Mouse (Mus musculus) retina, embryonic 14.5 days (tissue): ENCODE measurements around the gene Cacng5.

ENCODE experiments used
- DNase-seq: peaks from one replicate; pipeline ENCODE4 v3.0.0-alpha.2; 2015; ENCODE audit warnings: low spot score

The Cacng5 gene

GRCm38 (mm10) chr11:107887342-107887741, 27.5 kb downstream of the Cacng5 start:
- DNase-seq, result no peak

GRCm38 (mm10) chr11:107876840-107877239, 38.0 kb downstream of the Cacng5 start:
- DNase-seq, result no peak

GRCm38 (mm10) chr11:107875861-107876494, 38.9 kb downstream of the Cacng5 start:
- no peak for DNase-seq

- no peak for DNase-seq
Observed at GRCm38 (mm10) chr11:107872743-107873142, 42.1 kb downstream of the Cacng5 start.

- DNase-seq, result no peak
Observed at GRCm38 (mm10) chr11:107867509-107867908, 47.3 kb downstream of the Cacng5 start.

GRCm38 (mm10) chr11:107865128-107865527, 49.7 kb downstream of the Cacng5 start:
- DNase-seq, result peak; percentile 89

- DNase-seq, result peak; percentile 91
Observed at GRCm38 (mm10) chr11:107864024-107864423, 50.8 kb downstream of the Cacng5 start.

GRCm38 (mm10) chr11:107861738-107862137, 53.1 kb downstream of the Cacng5 start:
- no peak for DNase-seq

- DNase-seq, result no peak
Observed at GRCm38 (mm10) chr11:107859871-107860270, 55.0 kb downstream of the Cacng5 start.

GRCm38 (mm10) chr11:107859288-107859687, 55.6 kb downstream of the Cacng5 start:
- peak; percentile 89 for DNase-seq

- DNase-seq, result peak; percentile 81
Observed at GRCm38 (mm10) chr11:107853088-107853487, 61.8 kb downstream of the Cacng5 start.

- DNase-seq, result peak; percentile 59
Observed at GRCm38 (mm10) chr11:107849621-107850020, 65.2 kb downstream of the Cacng5 start.

GRCm38 (mm10) chr11:107844175-107844574, 70.7 kb downstream of the Cacng5 start:
- no peak for DNase-seq

GRCm38 (mm10) chr11:107833351-107834040, 81.4 kb downstream of the Cacng5 start:
- DNase-seq, result no peak
